Mouse (Mus musculus) midbrain, embryonic 11.5 days (tissue): ENCODE measurements at regions not wholly inside any gene's neighbourhood (a gene's known extent, or its start where the extent isn't known, plus 50 kb on each side); places are given as distances from the start of the nearest gene placed in this dataset.

Source experiments
- ATAC-seq: fragments of 200-750 bp; cut with Nextera tagmentation; 2 replicates; pipeline ENCODE4 v1.8.0; 2017; ENCODE audit warnings: moderate TSS enrichment, moderate library complexity; ENCODE audit not compliant: low FRiP score
- DNase-seq: peaks from one replicate; pipeline ENCODE4 v3.0.0; 2015; ENCODE audit warnings: low spot score; ENCODE audit errors: missing footprints
- H3K27ac ChIP-seq: fragments of 300-500 bp; sonication (generic); 2 replicates; pipeline ENCODE4 v1.5.1; 2014; ENCODE audit warnings: low read depth, low read length
- H3K27me3 ChIP-seq: fragments of 300-500 bp; sonication (generic); 2 replicates; pipeline ENCODE4 v1.6.1; 2014; ENCODE audit warnings: mild to moderate bottlenecking, low read length, moderate library complexity, mixed read lengths; ENCODE audit not compliant: control insufficient read depth, insufficient read depth
- H3K36me3 ChIP-seq: fragments of 300-500 bp; sonication (generic); 2 replicates; pipeline ENCODE4 v1.6.1; 2014; ENCODE audit warnings: mild to moderate bottlenecking, low read length, moderate library complexity, mixed read lengths; ENCODE audit not compliant: control insufficient read depth, insufficient read depth
- H3K4me1 ChIP-seq: fragments of 300-500 bp; sonication (generic); 2 replicates; pipeline ENCODE4 v1.6.1; 2014; ENCODE audit warnings: low read length; ENCODE audit not compliant: control insufficient read depth, insufficient read depth
- H3K4me2 ChIP-seq: fragments of 300-500 bp; sonication (generic); 2 replicates; pipeline ENCODE4 v1.6.1; 2014; ENCODE audit warnings: mild to moderate bottlenecking, moderate library complexity
- H3K4me3 ChIP-seq: fragments of 300-500 bp; sonication (generic); 2 replicates; pipeline ENCODE4 v1.5.1; 2014; ENCODE audit warnings: low read depth, low read length
- H3K9ac ChIP-seq: fragments of 300-500 bp; sonication (generic); 2 replicates; pipeline ENCODE4 v1.6.1; 2014; ENCODE audit warnings: low read length
- H3K9me3 ChIP-seq: fragments of 300-500 bp; sonication (generic); 2 replicates; pipeline ENCODE4 v1.6.1; 2016; ENCODE audit warnings: low read length; ENCODE audit not compliant: control insufficient read depth
- WGBS: fragments of 180-500 bp; shearing (Covaris S2); extraction: QIAGEN DNeasy Blood & Tissue Kit; methylation state at CpG from one replicate; pipeline ENCODE4 v1.1.7; 2014; 5-methylcytosine and 5-hydroxymethylcytosine counted together

DNA sequence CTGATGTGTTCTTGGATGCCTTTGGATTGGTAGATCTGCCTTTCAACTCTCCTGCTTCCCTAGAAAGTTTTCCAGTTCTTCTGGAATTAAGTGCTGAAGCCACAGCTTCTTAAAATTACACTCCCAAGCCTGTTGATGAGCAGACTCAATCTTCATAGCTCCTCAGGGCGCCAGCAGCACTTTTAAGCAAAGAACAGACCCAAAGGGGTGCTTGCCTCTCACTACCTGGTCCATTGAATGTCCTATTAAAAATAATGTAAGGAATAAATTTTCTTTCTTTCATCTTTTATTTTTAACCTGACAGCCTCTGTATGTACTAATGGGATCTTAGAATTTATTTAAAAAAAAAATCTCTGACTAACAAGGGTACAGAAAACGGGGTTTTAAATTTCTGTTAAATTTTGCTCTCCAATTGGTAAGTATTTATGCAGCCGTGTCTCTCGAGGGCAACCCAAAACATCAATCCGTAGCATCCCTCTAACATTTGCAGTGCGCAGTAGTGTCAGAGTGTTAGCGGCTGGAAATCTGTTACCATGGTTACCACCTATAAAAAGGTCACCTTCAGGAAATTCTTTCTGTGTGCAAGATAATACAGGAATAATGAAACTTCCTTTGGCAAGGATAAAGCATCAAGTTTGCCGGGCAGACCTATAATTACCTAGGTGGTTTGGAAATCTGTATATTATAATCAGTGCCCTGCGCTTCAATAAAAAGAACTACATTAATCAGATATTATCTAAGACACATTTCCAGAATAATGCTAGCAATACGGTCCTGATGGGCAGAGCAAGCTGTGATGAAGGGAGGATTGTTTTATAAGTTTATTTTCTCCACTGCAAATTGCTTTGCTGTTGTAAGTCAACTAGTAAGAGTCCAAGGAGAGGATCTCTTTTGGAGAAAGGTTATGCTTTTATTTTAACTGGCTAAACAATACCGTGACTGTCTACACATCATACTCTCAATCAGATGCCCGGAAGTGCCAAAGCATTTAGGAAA lies 277.1 kb upstream of the Nrsn1 start:
- 76% methylated on average over 12 of the region's 12 CpGs for WGBS

DNA sequence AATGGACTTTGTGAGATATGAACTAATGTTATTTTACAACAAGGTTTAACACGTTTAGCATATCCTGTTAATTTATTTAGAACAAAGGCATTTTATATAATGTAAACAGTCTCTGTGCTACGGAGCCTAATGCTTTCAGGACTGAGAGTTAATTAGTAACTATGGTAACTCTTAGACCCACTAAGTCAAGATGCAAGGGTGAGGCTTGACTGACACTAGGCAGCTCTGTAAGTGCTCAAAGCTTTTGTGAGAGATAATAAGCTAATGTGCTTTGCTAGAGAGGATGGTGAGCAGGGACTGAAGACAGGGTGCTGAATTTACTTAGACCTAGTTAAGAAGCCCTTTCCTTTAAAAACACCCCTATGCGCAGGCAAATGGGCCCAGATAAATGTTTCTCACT lies 253.8 kb upstream of the Nrsn1 start:
- H3K27me3 ChIP-seq = no peaks in the 10 kb centered on the region
- H3K4me1 ChIP-seq = no peaks in the 10 kb centered on the region
- no peaks in the 10 kb centered on the region for H3K9me3 ChIP-seq
- H3K4me2 ChIP-seq = no peak overlapping the region
- peak; percentile 57; the same call in 1 of the 2 replicates for ATAC-seq
- H3K4me3 ChIP-seq = no peak overlapping the region
- DNase-seq = no peak
- H3K9ac ChIP-seq = no peak overlapping the region
- 37% methylated on average over 3 of the region's 3 CpGs for whole genome bisulfite sequencing
- no peaks in the 10 kb centered on the region for H3K36me3 ChIP-seq
- no peak overlapping the region for H3K27ac ChIP-seq

More for the DNA sequence above, 277.1 kb upstream of the Nrsn1 start:
- Histone ChIP-seq H3K36me3 (no peaks in the 10 kb centered on the region), H3K4me2 (no peak overlapping the region), H3K27ac (no peak overlapping the region), H3K9me3 (no peaks in the 10 kb centered on the region; the same call in 1 of the 2 replicates), H3K4me3 (no peak overlapping the region), H3K9ac (no peak overlapping the region), H3K4me1 (no peaks in the 10 kb centered on the region), H3K27me3 (no peaks in the 10 kb centered on the region)
- ATAC-seq = no peak
- peak; percentile 76 for DNase-seq

DNA sequence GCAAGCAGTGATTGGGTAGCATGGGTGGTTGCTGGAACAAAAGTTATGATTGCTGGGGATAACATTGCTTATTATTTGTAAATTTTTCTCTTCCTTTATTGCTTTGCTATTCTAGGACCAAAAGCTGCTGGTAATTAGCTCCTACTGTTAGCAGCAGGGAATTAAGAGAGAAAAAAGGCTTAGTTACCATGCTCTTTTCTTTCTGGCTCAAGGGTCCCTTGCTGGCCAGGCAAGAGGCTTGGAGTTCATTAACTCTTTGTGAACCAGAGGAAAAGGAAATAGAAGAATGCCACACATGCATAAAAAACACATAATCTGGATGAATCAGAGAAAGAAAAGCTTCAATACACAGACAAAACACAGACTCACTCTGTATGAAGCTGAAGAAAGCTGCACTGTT lies 237.1 kb upstream of the Nrsn1 start:
- Histone ChIP-seq H3K27me3 (no peaks in the 10 kb centered on the region), H3K36me3 (no peaks in the 10 kb centered on the region), H3K4me1 (peaks cover 3% of the 10 kb centered on the region; the same call in 1 of the 2 replicates), H3K9me3 (no peaks in the 10 kb centered on the region), H3K9ac (no peak overlapping the region), H3K27ac (no peak overlapping the region), H3K4me3 (no peak overlapping the region), H3K4me2 (no peak overlapping the region)
- ATAC-seq (no peak), DNase-seq (no peak)

DNA sequence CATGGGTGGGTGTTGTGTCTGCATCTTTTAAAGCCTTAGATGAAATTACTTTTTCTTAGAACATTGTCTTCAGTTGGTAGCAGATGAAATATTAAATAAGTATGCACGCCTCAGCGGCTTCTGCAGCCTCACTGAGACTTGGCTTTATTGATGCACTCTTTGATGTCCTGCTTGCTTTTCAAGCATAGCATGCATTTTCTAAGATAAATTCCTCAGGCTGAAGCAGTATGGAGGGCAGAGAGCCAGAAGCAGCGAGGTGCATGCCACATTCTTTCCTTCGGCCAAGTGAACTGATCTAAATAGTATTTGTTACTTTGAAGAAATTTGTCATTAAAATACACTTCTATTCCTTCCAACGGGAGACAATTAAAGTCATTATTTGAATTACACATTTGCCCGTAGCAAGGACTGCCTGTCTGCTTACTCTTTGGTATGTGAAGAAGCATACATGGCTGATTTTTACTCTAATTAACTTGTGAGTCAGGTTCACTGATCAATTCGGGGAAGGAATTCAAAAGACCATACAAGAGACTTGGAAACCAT lies 224.3 kb upstream of the Nrsn1 start:
- no peak overlapping the region for H3K4me2 ChIP-seq
- no peaks in the 10 kb centered on the region for H3K27me3 ChIP-seq
- no peak overlapping the region for H3K27ac ChIP-seq
- H3K4me3 ChIP-seq = no peak overlapping the region
- ATAC-seq (no peak), DNase-seq (peak; percentile 83)
- 60% methylated on average over 7 of the region's 7 CpGs for WGBS
- H3K36me3 ChIP-seq = no peaks in the 10 kb centered on the region
- no peaks in the 10 kb centered on the region for H3K9me3 ChIP-seq
- H3K4me1 ChIP-seq = no peaks in the 10 kb centered on the region
- no peak overlapping the region for H3K9ac ChIP-seq

DNA sequence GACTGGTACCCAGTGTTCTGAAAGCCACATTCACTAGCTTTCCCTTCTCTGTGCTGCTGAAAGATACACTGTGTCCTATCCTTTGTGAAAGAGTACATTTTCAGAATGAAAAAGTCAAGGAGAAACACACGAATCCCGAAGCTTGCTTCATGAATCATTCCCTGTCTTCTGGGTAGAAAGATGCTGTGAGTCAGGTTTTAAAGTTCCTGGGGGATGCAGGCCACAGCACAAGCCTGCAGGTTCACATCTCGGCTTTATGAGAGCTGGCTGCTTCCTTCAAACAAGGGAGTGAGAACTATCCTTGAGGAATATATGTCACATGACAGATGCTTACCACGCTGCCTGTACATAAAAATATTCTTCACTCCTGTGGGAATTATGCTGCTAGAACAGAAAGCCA lies 219.7 kb upstream of the Nrsn1 start:
- Histone ChIP-seq H3K4me2 (no peak overlapping the region), H3K4me1 (no peaks in the 10 kb centered on the region), H3K9me3 (no peaks in the 10 kb centered on the region), H3K4me3 (no peak overlapping the region), H3K9ac (no peak overlapping the region), H3K27me3 (no peaks in the 10 kb centered on the region), H3K36me3 (no peaks in the 10 kb centered on the region), H3K27ac (no peak overlapping the region)
- no peak for ATAC-seq
- 82% methylated on average over 4 of the region's 4 CpGs for WGBS
- DNase-seq = no peak

DNA sequence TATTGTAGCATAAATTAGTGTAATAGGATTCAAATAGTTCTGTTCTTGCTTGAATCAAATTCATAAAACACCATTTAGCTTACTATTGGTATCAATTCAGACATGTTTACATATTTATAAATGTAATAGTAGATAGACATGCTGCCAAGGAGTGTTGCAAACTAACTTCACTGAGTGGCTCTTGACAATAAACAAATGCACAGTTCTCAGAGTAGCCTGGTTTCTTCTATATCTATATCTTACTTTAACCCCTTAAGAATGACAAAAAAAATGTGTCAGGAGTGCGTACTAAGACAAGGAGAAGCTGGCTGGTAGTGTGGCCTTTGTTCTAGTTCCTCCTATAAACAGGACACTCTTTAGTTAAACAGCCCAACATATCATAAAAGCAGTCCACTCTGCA lies 213.0 kb upstream of the Nrsn1 start:
- no peaks in the 10 kb centered on the region for H3K27me3 ChIP-seq
- H3K4me1 ChIP-seq = no peaks in the 10 kb centered on the region
- H3K4me2 ChIP-seq = no peak overlapping the region
- 87% methylated on average over 1 of the region's 1 CpGs for WGBS
- ATAC-seq = no peak
- H3K36me3 ChIP-seq = no peaks in the 10 kb centered on the region
- no peak for DNase-seq
- H3K27ac ChIP-seq = no peak overlapping the region
- no peak overlapping the region for H3K4me3 ChIP-seq
- H3K9ac ChIP-seq = no peak overlapping the region
- H3K9me3 ChIP-seq = no peaks in the 10 kb centered on the region

DNA sequence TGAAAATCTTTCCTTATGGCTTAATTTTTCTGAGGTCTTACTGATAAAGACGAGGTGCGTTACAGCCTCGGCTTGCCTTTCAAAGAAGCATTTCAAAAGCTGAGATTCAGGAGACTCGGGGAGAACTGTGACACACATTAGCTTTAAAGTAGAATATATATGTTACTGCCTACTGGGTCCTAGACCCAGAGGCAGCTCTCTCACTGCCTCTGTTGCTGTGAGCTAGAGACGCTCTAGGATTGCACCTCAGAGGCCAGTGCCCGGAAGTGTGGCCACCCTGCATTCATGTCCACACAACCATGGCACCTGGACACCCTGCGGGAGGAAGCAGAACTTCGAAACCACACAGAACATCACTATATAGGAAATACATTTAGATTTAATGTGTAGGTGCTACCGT lies 181.6 kb upstream of the Nrsn1 start:
- Histone ChIP-seq H3K4me3 (no peak overlapping the region), H3K4me2 (0 out of 2 replicates have a peak overlapping the region, but pooled peaks have one; percentile 17), H3K9me3 (no peaks in the 10 kb centered on the region), H3K27me3 (no peaks in the 10 kb centered on the region), H3K36me3 (no peaks in the 10 kb centered on the region), H3K9ac (peak overlapping the region; percentile 51; the same call in 1 of the 2 replicates), H3K4me1 (peaks cover 7% of the 10 kb centered on the region), H3K27ac (no peak overlapping the region)
- 66% methylated on average over 9 of the region's 9 CpGs for WGBS
- DNase-seq (no peak), ATAC-seq (no peak)

DNA sequence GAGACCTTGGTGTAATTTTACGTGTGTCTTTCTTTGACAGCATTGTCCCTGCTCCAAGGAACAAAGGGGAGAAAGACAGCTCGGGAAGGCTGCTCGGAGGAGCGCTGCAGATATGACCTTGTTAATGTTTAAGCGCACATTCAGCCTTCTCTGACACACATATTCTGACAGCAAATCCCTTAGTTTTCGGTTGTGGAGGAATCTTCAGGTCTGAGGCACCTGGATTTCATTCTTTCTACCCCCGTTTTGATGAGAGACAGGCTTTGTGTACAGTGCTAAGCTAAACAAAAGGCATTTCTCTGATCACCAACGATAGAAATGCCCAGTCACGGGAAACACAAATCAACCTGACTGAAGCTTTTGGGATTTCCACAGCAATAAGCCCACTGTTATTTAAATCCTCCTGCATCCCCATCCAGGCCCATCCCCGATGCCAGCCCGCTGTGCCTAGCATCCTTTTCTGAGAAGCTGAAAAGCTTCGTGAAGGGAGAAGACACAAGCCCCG lies 181.1 kb upstream of the Nrsn1 start:
- DNase-seq = peak; percentile 91
- no peak for ATAC-seq
- H3K4me2 ChIP-seq = peak overlapping the region; percentile 17; the same call in 1 of the 2 replicates

More for the DNA sequence above, 181.1 kb upstream of the Nrsn1 start:
- Histone ChIP-seq H3K36me3 (no peaks in the 10 kb centered on the region), H3K27me3 (no peaks in the 10 kb centered on the region), H3K9me3 (no peaks in the 10 kb centered on the region), H3K4me1 (peaks cover 7% of the 10 kb centered on the region), H3K9ac (peak overlapping the region; percentile 51), H3K27ac (no peak overlapping the region), H3K4me3 (no peak overlapping the region)
- WGBS = 17% methylated on average over 13 of the region's 13 CpGs
